Mouse (Mus musculus) thymus, adult 2 months (tissue): ENCODE data around the gene Tmem205.

Source experiments
- CTCF ChIP-seq: fragments of 200-500 bp; IDR thresholded peaks from 2 replicates; pipeline ENCODE4 v1.5.1; 2012; ENCODE audit warnings: mild to moderate bottlenecking, control low read depth, low read length, moderate library complexity, borderline replicate concordance; ENCODE audit not compliant: control insufficient read depth, poor library complexity, insufficient read depth; ENCODE audit errors: extremely low read depth
- POLR2A ChIP-seq: fragments of 200-500 bp; IDR thresholded peaks from 2 replicates; pipeline ENCODE4 v1.6.1; 2012; ENCODE audit warnings: mild to moderate bottlenecking, low read length, control low read depth, moderate library complexity; ENCODE audit not compliant: control insufficient read depth, poor library complexity, insufficient read depth; ENCODE audit errors: extremely low read depth

DNA sequence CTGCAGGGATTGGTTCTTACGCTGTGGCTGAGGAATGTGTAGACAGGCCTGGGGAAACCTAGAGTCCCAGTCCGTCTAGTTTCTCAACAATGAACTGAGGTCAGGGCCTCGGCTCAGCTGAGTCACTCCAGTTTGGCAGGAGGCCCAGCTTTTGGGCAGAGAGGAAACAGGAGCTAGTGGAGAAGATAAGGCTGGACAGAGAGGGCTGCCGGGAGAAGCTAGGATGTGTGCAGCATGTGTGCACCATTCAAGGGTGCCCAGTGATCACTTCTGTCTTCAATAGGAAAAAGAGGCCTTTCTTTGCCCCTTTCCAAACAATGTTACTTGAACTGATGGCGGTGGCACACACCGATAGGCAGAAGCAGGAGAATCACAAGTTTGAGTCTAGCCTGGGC is 3.3 kb downstream of the Tmem205 start:
- no peak for TF ChIP-seq CTCF
- no peak for TF ChIP-seq POLR2A
